Mouse (Mus musculus) MEL (cell line): ENCODE results near the gene Nme2. TPM values are rescaled to one million over a fixed set of nuclear protein-coding genes. Genes with fewer than 3 reads are reported as not detected.

ENCODE experiments used
- DNase-seq: peaks from one replicate; pipeline ENCODE4 v3.0.0; 2011; ENCODE audit warnings: low read depth, low spot score
- H3K27ac ChIP-seq: 2 replicates; pipeline ENCODE4 v1.5.1; 2012; ENCODE audit warnings: low read depth, mild to moderate bottlenecking, control low read depth, low read length, moderate library complexity; ENCODE audit not compliant: control insufficient read depth
- H3K27me3 ChIP-seq, 2 experiments: fragments of 150-350 bp in 1 of 2; sonication (generic) in 1 of 2; 2 replicates each; pipeline ENCODE4 v1.6.1; 2012; ENCODE audit warnings: low read length in 2 of 2, mild to moderate bottlenecking in 2 of 2, improper control_type of control experiment in 1 of 2, moderate library complexity in 1 of 2; ENCODE audit not compliant: insufficient read depth in 2 of 2, control insufficient read depth in 1 of 2
- H3K36me3 ChIP-seq, 2 experiments: 2 replicates each; pipeline ENCODE4 v1.6.1; 2012 to 2014; ENCODE audit warnings: low read length in 2 of 2, improper control_type of control experiment in 1 of 2, inconsistent platforms in 1 of 2, mild to moderate bottlenecking in 1 of 2; ENCODE audit not compliant: insufficient read depth in 2 of 2, control insufficient read depth in 1 of 2
- H3K4me1 ChIP-seq, 2 experiments: fragments of 150-350 bp in 1 of 2; sonication (generic) in 1 of 2; 2 replicates each; pipeline ENCODE4 v1.6.1; 2012; ENCODE audit warnings: low read length in 2 of 2, improper control_type of control experiment in 1 of 2, mild to moderate bottlenecking in 1 of 2; ENCODE audit not compliant: insufficient read depth in 2 of 2, control insufficient read depth in 1 of 2
- H3K4me3 ChIP-seq, 2 experiments: fragments of 150-350 bp in 1 of 2; sonication (generic) in 1 of 2; 2 replicates each; pipeline ENCODE4 v1.5.1; 2012; ENCODE audit warnings: low read depth in 2 of 2, low read length in 2 of 2, mild to moderate bottlenecking in 2 of 2, moderate library complexity in 2 of 2, control low read depth in 1 of 2, improper control_type of control experiment in 1 of 2; ENCODE audit not compliant: control insufficient read depth in 1 of 2, insufficient read depth in 1 of 2
- H3K79me2 ChIP-seq: 2 replicates; pipeline ENCODE4 v1.6.1; 2012; ENCODE audit warnings: mild to moderate bottlenecking, low read length, moderate library complexity; ENCODE audit not compliant: control insufficient read depth, poor library complexity, insufficient read depth
- H3K9ac ChIP-seq: 2 replicates; pipeline ENCODE4 v1.6.1; 2012; ENCODE audit warnings: low read depth, mild to moderate bottlenecking, control low read depth, low read length, moderate library complexity; ENCODE audit not compliant: control insufficient read depth, poor library complexity, severe bottlenecking
- H3K9me3 ChIP-seq: fragments of 150-350 bp; sonication (generic); replicated peaks from 2 replicates; pipeline ENCODE4 v1.6.1; 2012; ENCODE audit warnings: mild to moderate bottlenecking, low read length, improper control_type of control experiment, moderate library complexity; ENCODE audit not compliant: insufficient read depth
- BHLHE40 ChIP-seq: IDR thresholded peaks from 2 replicates; pipeline ENCODE4 v1.6.1; 2012; ENCODE audit warnings: low read depth, mild to moderate bottlenecking, inconsistent platforms, low read length, improper control_type of control experiment, borderline replicate concordance
- CHD2 ChIP-seq: IDR thresholded peaks from 2 replicates; pipeline ENCODE4 v1.6.1; 2011; ENCODE audit warnings: low read length, improper control_type of control experiment
- CTCF ChIP-seq, 3 experiments: IDR thresholded peaks in 2 of 3; conservative IDR thresholded peaks in 1 of 3; 2 replicates each; pipeline ENCODE4 v1.5.1; 2011 to 2012; ENCODE audit warnings: low read length in 3 of 3, low read depth in 2 of 3, mild to moderate bottlenecking in 2 of 3, improper control_type of control experiment in 1 of 3, inconsistent platforms in 1 of 3, mixed read lengths in 1 of 3, moderate library complexity in 1 of 3; ENCODE audit not compliant: control insufficient read depth in 1 of 3, insufficient read depth in 1 of 3, poor library complexity in 1 of 3, severe bottlenecking in 1 of 3
- ELF1 ChIP-seq: IDR thresholded peaks from 2 replicates; pipeline ENCODE4 v1.6.1; 2014; ENCODE audit warnings: low read depth, mild to moderate bottlenecking, inconsistent platforms, low read length, improper control_type of control experiment, moderate library complexity
- HCFC1 ChIP-seq: IDR thresholded peaks from 2 replicates; pipeline ENCODE4 v1.6.1; 2012; ENCODE audit warnings: low read depth, mild to moderate bottlenecking, inconsistent platforms, low read length, improper control_type of control experiment, moderate library complexity
- JUND ChIP-seq: IDR thresholded peaks from 2 replicates; pipeline ENCODE4 v1.6.1; 2011; ENCODE audit warnings: low read depth, mild to moderate bottlenecking, improper control_type of control experiment, low read length
- KAT2A ChIP-seq: conservative IDR thresholded peaks from 2 replicates; pipeline ENCODE4 v1.6.1; 2012; ENCODE audit warnings: low read depth, low read length, improper control_type of control experiment, inconsistent platforms
- MAFK ChIP-seq: IDR thresholded peaks from 2 replicates; pipeline ENCODE4 v1.6.1; 2011; ENCODE audit warnings: low read depth, mild to moderate bottlenecking, low read length, improper control_type of control experiment, borderline replicate concordance
- MEF2A ChIP-seq: IDR thresholded peaks from 2 replicates; pipeline ENCODE4 v1.6.1; 2014; ENCODE audit warnings: low read depth, mild to moderate bottlenecking, inconsistent platforms, low read length, improper control_type of control experiment; ENCODE audit not compliant: poor library complexity, insufficient replicate concordance, severe bottlenecking; ENCODE audit errors: extremely low read depth
- MXI1 ChIP-seq: IDR thresholded peaks from 2 replicates; pipeline ENCODE4 v1.6.1; 2011; ENCODE audit warnings: mild to moderate bottlenecking, low read depth, low read length, improper control_type of control experiment
- MYB ChIP-seq: IDR thresholded peaks from 2 replicates; pipeline ENCODE4 v1.6.1; 2011; ENCODE audit warnings: mild to moderate bottlenecking, low read depth, low read length, improper control_type of control experiment
- NRF1 ChIP-seq: IDR thresholded peaks from 2 replicates; pipeline ENCODE4 v1.6.1; 2014; ENCODE audit warnings: low read depth, mild to moderate bottlenecking, inconsistent platforms, low read length, improper control_type of control experiment, moderate library complexity; ENCODE audit not compliant: poor library complexity, insufficient read depth, severe bottlenecking
- POLR2A ChIP-seq, 2 experiments: IDR thresholded peaks; 2 replicates each; pipeline ENCODE4 v1.6.1; 2011 to 2012; ENCODE audit warnings: low read length in 2 of 2, mild to moderate bottlenecking in 2 of 2, control low read depth in 1 of 2, improper control_type of control experiment in 1 of 2, low read depth in 1 of 2, moderate library complexity in 1 of 2; ENCODE audit not compliant: control insufficient read depth in 1 of 2, insufficient read depth in 1 of 2, poor library complexity in 1 of 2
- RCOR1 ChIP-seq: IDR thresholded peaks from 2 replicates; pipeline ENCODE4 v1.6.1; 2012; ENCODE audit warnings: low read depth, mild to moderate bottlenecking, inconsistent platforms, low read length, improper control_type of control experiment
- SIN3A ChIP-seq: IDR thresholded peaks from 2 replicates; pipeline ENCODE4 v1.6.1; 2012; ENCODE audit warnings: low read length, improper control_type of control experiment, inconsistent platforms
- SMC3 ChIP-seq: IDR thresholded peaks from 2 replicates; pipeline ENCODE4 v1.6.1; 2011; ENCODE audit warnings: low read depth, low read length, improper control_type of control experiment
- TBP ChIP-seq: IDR thresholded peaks from 2 replicates; pipeline ENCODE4 v1.8.0; 2011; ENCODE audit warnings: low read depth, low read length, improper control_type of control experiment
- TCF12 ChIP-seq: IDR thresholded peaks from 2 replicates; pipeline ENCODE4 v1.6.1; 2014; ENCODE audit warnings: low read depth, mild to moderate bottlenecking, inconsistent platforms, low read length, improper control_type of control experiment, moderate library complexity
- USF1 ChIP-seq: IDR thresholded peaks from 2 replicates; pipeline ENCODE4 v1.6.1; 2014; ENCODE audit warnings: low read depth, mild to moderate bottlenecking, inconsistent platforms, low read length, improper control_type of control experiment, moderate library complexity
- USF2 ChIP-seq, 2 experiments: IDR thresholded peaks; 2 replicates each; pipeline ENCODE4 v1.6.1; 2011 to 2012; ENCODE audit warnings: improper control_type of control experiment in 2 of 2, low read length in 2 of 2, borderline replicate concordance in 1 of 2, inconsistent platforms in 1 of 2, low read depth in 1 of 2, mild to moderate bottlenecking in 1 of 2; ENCODE audit not compliant: insufficient read depth in 1 of 2
- ZC3H11A ChIP-seq: IDR thresholded peaks from 2 replicates; pipeline ENCODE4 v1.6.1; 2012; ENCODE audit warnings: low read depth, mild to moderate bottlenecking, inconsistent platforms, low read length, improper control_type of control experiment
- ZNF384 ChIP-seq: IDR thresholded peaks from 2 replicates; pipeline ENCODE4 v1.6.1; 2012; ENCODE audit warnings: low read depth, mild to moderate bottlenecking, inconsistent platforms, low read length, improper control_type of control experiment
- polyA plus RNA-seq, 2 experiments: library from polyadenylated mRNA; stranded (reverse) in 1 of 2; unstranded in 1 of 2; fragments of >175 nt in 1 of 2; fragments of >200 nt in 1 of 2; gene quantifications; 2 replicates each; pipeline versions ENCODE4 v1.2.1 to v1.2.4; 2012; ENCODE audit warnings: low replicate concordance in 2 of 2, low read depth in 1 of 2; ENCODE audit not compliant: insufficient read length in 2 of 2, insufficient read depth in 1 of 2, missing spikeins in 1 of 2
- total RNA-seq: library from RNA; depleted of rRNA; stranded (reverse); fragments of 300-350 nt; gene quantifications from 2 replicates; pipeline ENCODE4 v1.2.3, GENCODE M21; 2012

The Nme2 gene
- total and polyA plus RNA-seq, 3 experiments = 126 to 530 TPM; not detected in 1

DNA sequence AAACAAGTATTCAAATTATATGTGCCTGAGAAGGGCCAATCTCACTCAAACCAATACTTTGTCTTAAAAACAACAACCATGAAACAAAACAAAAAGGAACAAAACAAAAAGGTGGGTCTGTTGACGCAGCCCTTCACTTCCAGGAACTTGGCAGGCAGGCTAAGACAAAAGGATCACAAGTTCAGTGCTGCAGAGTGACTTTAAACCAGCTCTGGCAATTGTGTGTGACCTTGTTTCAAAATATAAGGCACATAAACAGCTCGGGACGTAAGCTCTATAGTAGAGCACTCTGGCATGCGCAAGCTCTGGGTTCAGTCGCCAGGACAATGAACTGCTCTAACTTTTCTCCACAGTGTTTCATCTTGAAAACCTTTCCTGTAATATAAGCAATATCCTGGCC is 16.9 kb upstream of the Nme2 start:
- H3K79me2 ChIP-seq = peaks cover 1% of the 10 kb centered on the region
- H3K9me3 ChIP-seq = no peaks in the 10 kb centered on the region
- H3K27me3 ChIP-seq = peaks cover 2 to 3% of the 10 kb centered on the region in 2 experiments; a peak in 3 of 4 replicates
- H3K4me1 ChIP-seq = no peaks in the 10 kb centered on the region; a peak in 1 of 4 replicates
- TF ChIP-seq MAFK (no peak), NRF1 (no peak), CHD2 (no peak), SMC3 (no peak), JUND (no peak), TCF12 (no peak), ELF1 (no peak), MXI1 (no peak), HCFC1 (no peak)
- H3K36me3 ChIP-seq = no peaks in the 10 kb centered on the region
- DNase-seq = no peak
- H3K4me3 ChIP-seq = no peak overlapping the region
- H3K9ac ChIP-seq = no peak overlapping the region
- no peak overlapping the region for H3K27ac ChIP-seq

DNA sequence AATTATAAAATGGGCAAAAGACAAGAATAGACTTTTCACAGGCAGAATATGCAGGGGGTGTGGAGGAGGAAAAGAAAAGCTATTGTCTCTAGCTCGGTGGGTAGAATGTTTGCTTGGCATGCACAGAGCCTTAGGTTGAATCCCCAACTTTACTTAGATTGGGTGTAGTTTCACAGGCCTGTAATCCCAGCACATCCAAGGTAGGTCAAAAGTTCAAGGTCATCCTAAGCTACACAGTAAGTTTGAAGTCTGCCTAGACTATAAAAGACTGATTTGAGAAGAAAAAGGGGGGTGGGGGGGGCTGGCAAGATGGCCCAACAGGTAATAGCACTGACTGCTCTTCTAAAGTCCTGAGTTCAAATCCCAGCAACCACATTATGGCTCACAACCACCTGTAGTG is 13.7 kb upstream of the Nme2 start:
- peaks cover 4 to 14% of the 10 kb centered on the region in 2 experiments for H3K4me1 ChIP-seq
- no peak for DNase-seq
- no peak overlapping the region for H3K9ac ChIP-seq
- H3K79me2 ChIP-seq = peaks cover 29% of the 10 kb centered on the region
- no peak for TF ChIP-seq RCOR1
- no peak for TF ChIP-seq SIN3A
- TF ChIP-seq SMC3 = no peak
- TF ChIP-seq MAFK = no peak
- peaks cover 2 to 3% of the 10 kb centered on the region in 2 experiments; a peak in 3 of 4 replicates for H3K27me3 ChIP-seq
- H3K9me3 ChIP-seq = no peaks in the 10 kb centered on the region
- H3K4me3 ChIP-seq = no peak overlapping the region
- peaks cover 6 to 21% of the 10 kb centered on the region in 2 experiments for H3K36me3 ChIP-seq
- no peak overlapping the region for H3K27ac ChIP-seq

DNA sequence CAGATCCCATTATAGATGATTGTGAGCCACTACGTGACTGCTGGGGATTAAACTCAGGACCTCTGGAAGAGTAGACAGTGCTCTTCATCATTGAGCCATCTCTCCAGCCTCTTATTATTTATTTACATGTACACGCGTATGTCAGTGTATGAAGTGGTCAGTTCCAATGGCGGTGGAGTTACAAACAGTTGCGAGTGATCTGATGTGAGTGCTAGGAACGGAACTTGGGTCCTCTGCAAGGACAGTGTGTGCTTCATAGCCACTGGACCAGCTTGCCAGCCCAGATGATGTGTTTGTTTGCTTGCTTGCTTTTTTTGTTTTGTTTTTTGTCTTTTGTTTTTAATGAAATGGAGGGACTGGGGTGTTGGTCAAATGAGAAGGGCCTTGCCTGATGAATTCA is 13.1 kb upstream of the Nme2 start:
- H3K27ac ChIP-seq = no peak overlapping the region
- TF ChIP-seq CTCF (IDR thresholded peaks at IDR 0.05 in 2 of 3, conservative IDR thresholded peaks at IDR 0.05 in 1 of 3; ENCODE audit: control insufficient read depth in 1 of 3, insufficient read depth in 1 of 3, low read depth in 2 of 3, low read length in 3 of 3, poor library complexity in 1 of 3, severe bottlenecking in 1 of 3) = no peak
- TF ChIP-seq USF1 = no peak
- TF ChIP-seq TBP = no peak
- TF ChIP-seq NRF1 = no peak
- TF ChIP-seq MEF2A = no peak
- no peak for TF ChIP-seq ZNF384
- no peak for TF ChIP-seq ELF1
- TF ChIP-seq POLR2A (IDR thresholded peaks at IDR 0.05; ENCODE audit: control insufficient read depth in 1 of 2, insufficient read depth in 1 of 2, low read depth in 1 of 2, low read length in 2 of 2, poor library complexity in 1 of 2) = no peak
- no peak for TF ChIP-seq MYB
- no peak for TF ChIP-seq BHLHE40
- no peak for TF ChIP-seq KAT2A
- no peak for TF ChIP-seq ZC3H11A
- no peak for TF ChIP-seq HCFC1
- TF ChIP-seq USF2 (IDR thresholded peaks at IDR 0.05; ENCODE audit: borderline replicate concordance in 1 of 2, insufficient read depth in 1 of 2, low read depth in 1 of 2, low read length in 2 of 2) = no peak
- no peak for DNase-seq
- peaks cover 0 to 3% of the 10 kb centered on the region in 2 experiments; a peak in 2 of 4 replicates for H3K27me3 ChIP-seq
- H3K9me3 ChIP-seq = no peaks in the 10 kb centered on the region
- peaks cover 31% of the 10 kb centered on the region for H3K79me2 ChIP-seq
- H3K4me1 ChIP-seq = peaks cover 4 to 14% of the 10 kb centered on the region in 2 experiments
- H3K36me3 ChIP-seq = peaks cover 8 to 27% of the 10 kb centered on the region in 2 experiments
- peak overlapping the region; percentile 56; the same call in 1 of the 2 replicates for H3K9ac ChIP-seq
- H3K4me3 ChIP-seq = peak overlapping the region in 1 of 2 experiments; percentile 52; a peak in 2 of 4 replicates
